9 mouse cellular contexts compared by ENCODE assay signal in genomic region chr11:22584488-22585158, GRCm38 (mm10).
DNase-seq lines count a peak whose midpoint lies in the region; ATAC-seq and TF ChIP-seq lines count a peak whose summit lies in the region.
"Had no signal": no experiment of that assay in that cellular context is flagged by ENCODE, and none has a peak within 500 bp of the region (broad histone marks: within the 10 kb centered on the region; RNA-seq: fewer than 3 reads in every experiment).

No protein-coding gene starts in this region.

- intact Hi-C loops in gastrocnemius, adult 2 months (cut with DNase I) = no loop called here

- H3K4me2 ChIP-seq in heart, embryonic 14.5 days (ENCODE audit: low read length) = peak overlapping the region; percentile 56
- peak overlapping the region; percentile 53 for H3K4me2 ChIP-seq in kidney, embryonic 15.5 days
- H3K4me2 ChIP-seq in liver, embryonic 13.5 days = peak overlapping the region; percentile 38; the same call in 1 of the 2 replicates
- peak overlapping the region; percentile 38 for H3K4me2 ChIP-seq in neural tube, embryonic 11.5 days (ENCODE audit: low read depth)

- no peak for TF ChIP-seq CTCF in gastrocnemius, adult 2 months (IDR thresholded peaks at IDR 0.05)

- H3K9me3 ChIP-seq in heart, embryonic 14.5 days (ENCODE audit: control insufficient read depth, low read length) = no peaks in the 10 kb centered on the region
- H3K9me3 ChIP-seq in kidney, embryonic 15.5 days (replicated peaks) = no peaks in the 10 kb centered on the region
- H3K9me3 ChIP-seq in liver, embryonic 13.5 days (replicated peaks) = no peaks in the 10 kb centered on the region
- H3K9me3 ChIP-seq in neural tube, embryonic 11.5 days (ENCODE audit: control insufficient read depth, low read length) = no peaks in the 10 kb centered on the region

- no peaks in the 10 kb centered on the region for H3K36me3 ChIP-seq in heart, embryonic 14.5 days (ENCODE audit: control insufficient read depth, insufficient read depth, low read length)
- H3K36me3 ChIP-seq in kidney, embryonic 15.5 days = no peaks in the 10 kb centered on the region
- H3K36me3 ChIP-seq in liver, embryonic 13.5 days = no peaks in the 10 kb centered on the region
- no peaks in the 10 kb centered on the region for H3K36me3 ChIP-seq in neural tube, embryonic 11.5 days (ENCODE audit: control insufficient read depth, insufficient read depth, low read length)

- 8% methylated on average over 14 of the region's 14 CpGs for WGBS in heart, embryonic 14.5 days
- 14% methylated on average over 14 of the region's 14 CpGs for WGBS in kidney, embryonic 15.5 days
- WGBS in liver, embryonic 13.5 days (ENCODE audit: insufficient replicate concordance) = 5% methylated on average over 14 of the region's 14 CpGs
- WGBS in neural tube, embryonic 11.5 days = 12% methylated on average over 14 of the region's 14 CpGs

- DNase-seq in gastrocnemius, adult 2 months = peak; percentile 53
- DNase-seq in gastrocnemius, adult 8-10 months (ENCODE audit: low spot score in 2 of 2) = no peak
- peak; percentile 58 for DNase-seq in embryo, embryonic 9.5 days (ENCODE audit: extremely low spot score)
- DNase-seq in liver, embryonic 13.5 days = no peak
- DNase-seq in neural tube, embryonic 11.5 days (ENCODE audit: low spot score) = peak; percentile 62
- no peak for DNase-seq in T-cell, adult 2 months (ENCODE audit: low spot score)

- peak overlapping the region; percentile 60 for H3K4me3 ChIP-seq in gastrocnemius, adult 2 months
- H3K4me3 ChIP-seq in heart, embryonic 14.5 days (ENCODE audit: control insufficient read depth in 1 of 2, insufficient read depth in 1 of 2, low read depth in 1 of 2, low read length in 2 of 2) = peak overlapping the region in 1 of 2 experiments; percentile 12; a peak in 1 of 4 replicates
- H3K4me3 ChIP-seq in kidney, embryonic 15.5 days (replicated peaks) = peak overlapping the region; percentile 21
- H3K4me3 ChIP-seq in liver, embryonic 13.5 days (replicated peaks) = no peak overlapping the region
- H3K4me3 ChIP-seq in neural tube, embryonic 11.5 days (ENCODE audit: low read depth, low read length) = 0 out of 2 replicates have a peak overlapping the region, but pooled peaks have one; percentile 12
- H3K4me3 ChIP-seq: erythroblast, embryonic 14.5 days had no signal

- no peaks in the 10 kb centered on the region for H3K27me3 ChIP-seq in heart, embryonic 14.5 days (ENCODE audit: control insufficient read depth, insufficient read depth, low read length)
- H3K27me3 ChIP-seq in kidney, embryonic 15.5 days = no peaks in the 10 kb centered on the region
- no peaks in the 10 kb centered on the region for H3K27me3 ChIP-seq in liver, embryonic 13.5 days
- H3K27me3 ChIP-seq in neural tube, embryonic 11.5 days (ENCODE audit: control insufficient read depth, insufficient read depth, low read length) = no peaks in the 10 kb centered on the region

- peak; percentile 50; the same call in 1 of the 2 replicates for ATAC-seq in heart, embryonic 14.5 days (ENCODE audit: insufficient number of reproducible peaks, insufficient read depth, low FRiP score, low read depth)
- peak; percentile 79 for ATAC-seq in kidney, embryonic 15.5 days (replicated peaks; ENCODE audit: low FRiP score)
- 0 out of 2 replicates have a peak, but pooled peaks have one; percentile 39 for ATAC-seq in liver, embryonic 13.5 days (ENCODE audit: low read depth)
- peak; percentile 88 for ATAC-seq in neural tube, embryonic 11.5 days (ENCODE audit: insufficient read depth, low FRiP score, low TSS enrichment)

- H3K9ac ChIP-seq in heart, embryonic 14.5 days (ENCODE audit: low read length) = peak overlapping the region; percentile 6
- H3K9ac ChIP-seq in kidney, embryonic 15.5 days = no peak overlapping the region
- H3K9ac ChIP-seq in liver, embryonic 13.5 days = no peak overlapping the region
- H3K9ac ChIP-seq in neural tube, embryonic 11.5 days (ENCODE audit: low read length) = peak overlapping the region; percentile 44

- H3K4me1 ChIP-seq in heart, embryonic 14.5 days (ENCODE audit: control insufficient read depth in 2 of 2, insufficient read depth in 2 of 2, low read length in 2 of 2) = peaks cover 24 to 26% of the 10 kb centered on the region in 2 experiments
- H3K4me1 ChIP-seq in kidney, embryonic 15.5 days = peaks cover 29% of the 10 kb centered on the region
- H3K4me1 ChIP-seq in liver, embryonic 13.5 days (replicated peaks) = 0 out of 2 replicates have a peak, but pooled peaks cover 11% of the 10 kb centered on the region
- H3K4me1 ChIP-seq in neural tube, embryonic 11.5 days (ENCODE audit: control insufficient read depth, insufficient read depth, low read length) = peaks cover 10% of the 10 kb centered on the region

- peak overlapping the region; percentile 71 for H3K27ac ChIP-seq in gastrocnemius, adult 2 months
- H3K27ac ChIP-seq in heart, embryonic 14.5 days (replicated peaks in 1 of 2; ENCODE audit: control insufficient read depth in 1 of 2, insufficient read depth in 1 of 2, low read depth in 2 of 2, low read length in 2 of 2) = peak overlapping the region in 1 of 2 experiments; percentile 29; a peak in 1 of 4 replicates
- peak overlapping the region; percentile 52 for H3K27ac ChIP-seq in kidney, embryonic 15.5 days
- H3K27ac ChIP-seq in liver, embryonic 13.5 days = no peak overlapping the region
- H3K27ac ChIP-seq in neural tube, embryonic 11.5 days (ENCODE audit: low read depth, low read length) = peak overlapping the region; percentile 42; the same call in 1 of the 2 replicates

Comparison
In these comparisons a context has a peak if more than half of its experiments do, and no peak if none do; other contexts are left out.
1. DNase-seq: peak in gastrocnemius, adult 2 months (single experiment), embryo, embryonic 9.5 days (single experiment) and neural tube, embryonic 11.5 days (single experiment); none in gastrocnemius, adult 8-10 months (0 of 2), liver, embryonic 13.5 days (single experiment) and T-cell, adult 2 months (single experiment).
2. H3K9ac ChIP-seq: peak in heart, embryonic 14.5 days (single experiment) and neural tube, embryonic 11.5 days (single experiment); none in kidney, embryonic 15.5 days (single experiment) and liver, embryonic 13.5 days (single experiment).
3. Peak in every context shown above with its lines, with median percentiles within 50 percentile points of each other: ATAC-seq and H3K4me2 ChIP-seq.